Mouse (Mus musculus): ENCODE measurements around the gene Slc30a2.
"Not testable (repeated sequence)": the region's sequence is repeated elsewhere in the genome, so short reads cannot be mapped to it uniquely, and the experiment has no call there.

The Slc30a2 gene

GRCm38 (mm10) chr4:134359649-134360048, 16.7 kb downstream of the Slc30a2 start:
- DNase-seq (ENCODE audit: low read depth): no peak

- no peak for DNase-seq (ENCODE audit: low read depth)
Observed at GRCm38 (mm10) chr4:134361215-134361614, 18.2 kb downstream of the Slc30a2 start.

GRCm38 (mm10) chr4:134362124-134362523, 19.1 kb downstream of the Slc30a2 start:
- no peak for DNase-seq (ENCODE audit: low read depth)

GRCm38 (mm10) chr4:134362586-134362985, 19.6 kb downstream of the Slc30a2 start:
- no peak for DNase-seq (ENCODE audit: low read depth)

- no peak for DNase-seq (ENCODE audit: low read depth)
Observed at GRCm38 (mm10) chr4:134365280-134365679, 22.3 kb downstream of the Slc30a2 start.

- no peak for DNase-seq (ENCODE audit: low read depth)
Observed at GRCm38 (mm10) chr4:134370649-134371221, 27.8 kb downstream of the Slc30a2 start.

GRCm38 (mm10) chr4:134371316-134371855, 28.4 kb downstream of the Slc30a2 start:
- DNase-seq (ENCODE audit: low read depth): no peak

GRCm38 (mm10) chr4:134372294-134372747, 29.3 kb downstream of the Slc30a2 start:
- DNase-seq (ENCODE audit: low read depth): no peak

GRCm38 (mm10) chr4:134373295-134373694, 30.3 kb downstream of the Slc30a2 start:
- no peak for DNase-seq (ENCODE audit: low read depth)

GRCm38 (mm10) chr4:134374306-134374705, 31.3 kb downstream of the Slc30a2 start:
- DNase-seq (ENCODE audit: low read depth): no peak

- DNase-seq (ENCODE audit: low read depth): no peak
Observed at GRCm38 (mm10) chr4:134378089-134378615, 35.2 kb downstream of the Slc30a2 start.

GRCm38 (mm10) chr4:134379510-134379909, 36.5 kb downstream of the Slc30a2 start:
- DNase-seq (ENCODE audit: low read depth): no peak

GRCm38 (mm10) chr4:134383750-134384149, 40.8 kb downstream of the Slc30a2 start, which contains the start of gene Extl1:
Gene Extl1, minus strand, starts transcription at chr4:134383850.
- not testable (repeated sequence) for DNase-seq (ENCODE audit: low read depth)

GRCm38 (mm10) chr4:134387268-134387667, 44.3 kb downstream of the Slc30a2 start:
- DNase-seq (ENCODE audit: low read depth): no peak

GRCm38 (mm10) chr4:134388397-134388796, 45.4 kb downstream of the Slc30a2 start:
- no peak for DNase-seq (ENCODE audit: low read depth)

- no peak for DNase-seq (ENCODE audit: low read depth)
Observed at GRCm38 (mm10) chr4:134391636-134392035, 48.7 kb downstream of the Slc30a2 start.

- DNase-seq (ENCODE audit: low read depth): no peak
Observed at GRCm38 (mm10) chr4:134392595-134392994, 49.6 kb downstream of the Slc30a2 start.

- DNase-seq (ENCODE audit: low read depth): no peak
Observed at GRCm38 (mm10) chr4:134393026-134393425, 50.0 kb downstream of the Slc30a2 start.

GRCm38 (mm10) chr4:134395142-134395541, 52.2 kb downstream of the Slc30a2 start:
- DNase-seq (ENCODE audit: low read depth): no peak

GRCm38 (mm10) chr4:134395977-134396825, 53.2 kb downstream of the Slc30a2 start, which contains the start of gene Pafah2:
Gene Pafah2, plus strand, starts transcription at chr4:134396320.
- DNase-seq (ENCODE audit: low read depth): peak; percentile 89

GRCm38 (mm10) chr4:134397121-134397520, 54.1 kb downstream of the Slc30a2 start:
- no peak for DNase-seq (ENCODE audit: low read depth)

GRCm38 (mm10) chr4:134397732-134398131, 54.8 kb downstream of the Slc30a2 start:
- no peak for DNase-seq (ENCODE audit: low read depth)

- DNase-seq (ENCODE audit: low read depth): no peak
Observed at GRCm38 (mm10) chr4:134400206-134400605, 57.2 kb downstream of the Slc30a2 start.
